Mouse (Mus musculus): ENCODE measurements around the gene Arhgef3.

Arhgef3 gene

DNA sequence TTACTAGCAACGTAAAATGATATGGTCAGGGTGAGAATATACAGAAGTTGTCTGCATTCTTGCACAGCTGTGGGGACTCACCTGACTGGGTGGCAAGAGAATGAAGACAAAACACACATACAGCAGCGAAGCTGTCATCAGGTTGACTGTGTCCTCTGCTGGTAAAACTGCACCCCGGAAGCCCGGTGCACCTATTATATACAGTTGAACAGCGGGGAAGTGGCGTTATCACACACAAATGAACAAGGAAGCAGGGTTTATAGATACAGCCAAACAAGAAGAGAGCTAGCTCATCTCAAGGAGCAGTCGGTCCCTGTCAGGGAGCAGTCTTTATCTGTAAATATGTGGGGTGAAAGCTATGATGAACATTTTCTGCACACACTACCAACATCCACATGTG is 296.8 kb downstream of the Arhgef3 start:
- DNase-seq (ENCODE audit: low read depth, low spot score): no peak

DNA sequence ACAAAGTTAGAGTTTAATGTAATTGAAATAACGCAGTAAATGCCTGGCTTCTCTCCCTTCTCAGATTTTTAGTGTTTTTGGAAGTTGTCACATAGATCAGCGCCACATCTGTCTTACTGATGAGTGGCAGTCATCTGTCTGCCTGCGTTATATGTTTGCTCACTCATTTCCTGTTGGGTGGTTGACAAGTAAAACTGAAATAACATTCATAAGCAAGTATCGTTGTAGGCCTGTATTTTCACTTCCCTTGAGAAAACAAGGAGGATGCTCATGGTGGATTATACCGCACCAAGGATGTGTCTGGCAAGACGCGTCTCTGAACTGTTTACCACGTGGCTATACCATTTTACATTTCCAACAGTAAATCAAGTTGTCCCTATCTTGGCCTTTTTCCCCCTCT is 298.0 kb downstream of the Arhgef3 start:
- DNase-seq (ENCODE audit: low read depth, low spot score): no peak

DNA sequence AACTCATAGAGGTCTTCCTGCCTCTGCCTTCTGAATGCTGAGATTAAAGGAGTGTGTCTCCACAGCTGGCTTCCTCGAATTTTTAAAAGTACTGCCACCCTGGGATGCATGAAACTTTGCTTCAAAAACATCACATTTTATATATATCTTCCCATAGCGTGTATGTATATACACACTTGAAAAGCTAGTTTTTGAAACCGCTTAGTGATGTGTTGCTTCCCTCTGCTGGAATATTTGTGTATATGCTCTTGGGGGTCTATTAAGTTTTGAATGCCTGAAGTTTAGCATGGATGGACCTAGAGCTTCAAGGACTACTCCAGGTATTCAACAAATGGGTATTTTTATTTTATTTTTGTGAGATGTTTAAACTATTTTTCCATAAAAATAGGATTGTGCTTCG is 299.3 kb downstream of the Arhgef3 start:
- DNase-seq (ENCODE audit: low read depth, low spot score): peak; percentile 73

DNA sequence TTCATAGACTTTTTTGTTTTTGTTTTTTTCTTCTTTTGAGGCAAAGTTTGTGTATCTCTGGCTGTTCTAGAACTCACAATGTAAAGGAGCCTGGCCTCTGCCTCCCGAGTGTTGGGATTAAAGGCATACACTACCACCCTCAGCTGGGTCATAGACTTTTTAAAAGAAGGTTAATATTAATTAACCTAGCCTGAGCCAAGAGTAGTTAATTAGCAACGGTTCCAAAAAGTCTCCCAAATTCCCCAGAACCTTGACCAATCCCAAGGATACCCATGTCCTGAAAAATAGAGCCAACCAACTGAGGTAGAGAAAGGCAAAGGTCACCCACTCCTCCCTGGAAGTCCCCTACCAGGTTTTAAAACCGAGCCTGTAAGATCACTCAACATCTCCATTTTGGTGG is 306.1 kb downstream of the Arhgef3 start:
- no peak for DNase-seq (ENCODE audit: low read depth, low spot score)

DNA sequence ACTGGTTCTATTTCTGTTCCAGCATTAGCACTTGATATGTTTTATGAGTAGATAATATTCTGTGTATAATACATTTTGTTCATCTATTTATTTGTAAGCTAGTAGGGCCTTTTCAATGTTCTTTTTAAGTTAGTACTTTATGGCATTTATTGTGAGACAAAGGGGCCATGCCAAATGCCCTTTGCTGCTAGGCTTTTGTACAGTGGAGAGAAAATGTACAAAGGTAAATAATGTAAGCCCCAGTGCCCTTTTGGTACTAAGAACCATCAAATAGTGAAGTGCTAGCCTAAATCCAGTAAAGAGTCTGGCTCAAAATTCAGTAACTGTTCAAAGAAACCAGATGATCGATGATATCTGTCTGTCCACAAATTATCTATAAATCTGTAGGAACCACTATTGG is 307.6 kb downstream of the Arhgef3 start:
- DNase-seq (ENCODE audit: low read depth, low spot score): no peak

DNA sequence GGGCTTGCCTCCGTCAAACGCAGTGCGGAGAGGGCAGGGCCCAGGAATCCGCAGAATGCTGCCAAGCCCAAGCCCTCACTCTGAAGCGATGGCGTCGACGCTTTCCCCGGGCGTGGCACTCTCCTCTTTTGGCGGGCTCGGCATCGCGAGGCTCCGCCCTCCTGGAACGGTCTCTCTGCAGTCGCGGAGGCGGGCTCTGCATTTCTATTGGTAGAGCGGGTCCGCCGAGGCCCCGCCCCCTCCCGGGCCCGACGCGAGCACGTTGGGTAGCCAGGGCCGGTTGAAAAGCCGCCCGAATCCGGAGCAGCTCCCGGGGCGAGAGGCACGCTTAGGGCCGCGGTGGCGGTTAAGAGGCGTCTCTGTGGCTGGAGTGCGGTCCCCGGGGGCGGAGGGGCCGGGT is 313.9 kb downstream of the Arhgef3 start, which contains the start of gene Fam208a:
Gene Fam208a, plus strand, starts transcription at position 262 of the 400 bp plus-strand sequence.
- peak; percentile 97 for DNase-seq (ENCODE audit: low read depth, low spot score)

DNA sequence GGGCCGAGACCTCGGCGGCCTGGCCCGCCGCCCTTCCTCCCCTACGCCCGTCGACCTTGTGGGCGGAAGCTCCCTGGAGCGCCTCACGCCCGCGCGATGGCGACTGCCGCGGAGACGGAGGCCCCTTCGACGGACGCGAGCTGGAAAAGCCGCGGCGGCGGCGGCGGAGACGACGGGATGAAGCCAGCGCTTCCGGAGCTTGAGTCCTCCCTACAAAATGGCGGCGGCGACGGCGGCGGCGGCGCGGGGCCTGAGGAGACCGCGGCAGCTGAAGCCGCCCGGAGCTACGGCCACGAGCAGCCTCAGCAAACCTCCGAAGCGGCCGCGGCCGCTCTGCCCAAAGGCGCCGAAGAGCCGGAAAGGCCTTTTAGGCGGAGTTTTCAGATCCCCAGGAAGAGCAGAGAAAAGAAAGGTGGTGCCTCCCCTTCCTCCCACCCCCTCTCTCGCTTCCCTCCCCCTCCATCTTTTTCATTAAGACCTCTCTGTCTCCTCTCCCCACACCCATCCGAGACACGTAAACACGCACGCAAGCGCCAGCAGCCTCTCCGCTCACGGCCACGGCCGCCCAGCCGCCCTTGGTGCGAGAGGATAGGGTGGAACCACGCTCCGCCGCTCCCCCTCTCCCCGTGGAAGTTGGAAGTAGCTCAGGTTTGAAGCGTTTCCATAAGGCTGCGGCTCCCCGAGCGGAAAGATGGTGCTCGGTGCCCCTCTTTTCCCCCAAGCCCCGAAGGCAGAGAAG is 314.4 kb downstream of the Arhgef3 start:
- peak; percentile 98 for DNase-seq (ENCODE audit: low read depth, low spot score)

- DNase-seq (ENCODE audit: low read depth, low spot score): no peak
These were observed 315.6 kb downstream of the Arhgef3 start for GRCm38 (mm10) chr14:27430280-27430679.

- DNase-seq (ENCODE audit: low read depth, low spot score): no peak
These were observed 317.4 kb downstream of the Arhgef3 start for GRCm38 (mm10) chr14:27432064-27432463.

GRCm38 (mm10) chr14:27436116-27436515 is 321.4 kb downstream of the Arhgef3 start:
- DNase-seq (ENCODE audit: low read depth, low spot score): no peak

- DNase-seq (ENCODE audit: low read depth, low spot score): no peak
These were observed 322.1 kb downstream of the Arhgef3 start for GRCm38 (mm10) chr14:27436826-27437225.

DNA sequence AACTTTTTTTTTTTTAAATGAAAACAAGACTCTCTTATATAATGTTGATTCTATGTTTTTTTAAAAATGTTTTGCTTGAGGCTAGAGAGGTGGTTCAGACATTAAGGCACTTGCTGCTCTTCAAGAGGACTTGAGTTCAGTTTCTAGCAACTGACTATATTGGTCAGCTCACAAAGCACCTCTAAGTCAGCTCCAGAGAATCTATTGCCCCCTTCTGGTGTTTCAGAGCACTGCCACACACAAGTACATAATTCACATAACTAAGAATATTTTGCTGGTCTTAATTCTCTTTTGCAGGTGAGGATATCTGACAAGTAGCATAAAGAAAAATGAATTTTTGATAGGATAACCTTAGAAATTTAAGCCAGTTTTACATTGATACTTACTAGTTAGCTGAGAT is 326.2 kb downstream of the Arhgef3 start:
- DNase-seq (ENCODE audit: low read depth, low spot score): peak; percentile 37

GRCm38 (mm10) chr14:27444851-27445281 is 330.2 kb downstream of the Arhgef3 start:
- peak; percentile 86 for DNase-seq (ENCODE audit: low read depth, low spot score)

GRCm38 (mm10) chr14:27446963-27447362 is 332.3 kb downstream of the Arhgef3 start:
- no peak for DNase-seq (ENCODE audit: low read depth, low spot score)
